Mouse (Mus musculus): ENCODE results near the gene Matn1. TPM values are rescaled to one million over a fixed set of nuclear protein-coding genes. Genes with fewer than 3 reads are reported as not detected.
A peak's percentile ranks its signal among the peaks of the same experiment; 100 is the strongest.

The Matn1 gene
- polyA plus RNA-seq, 1 experiment from 2014 or later: 0.88 TPM

DNA sequence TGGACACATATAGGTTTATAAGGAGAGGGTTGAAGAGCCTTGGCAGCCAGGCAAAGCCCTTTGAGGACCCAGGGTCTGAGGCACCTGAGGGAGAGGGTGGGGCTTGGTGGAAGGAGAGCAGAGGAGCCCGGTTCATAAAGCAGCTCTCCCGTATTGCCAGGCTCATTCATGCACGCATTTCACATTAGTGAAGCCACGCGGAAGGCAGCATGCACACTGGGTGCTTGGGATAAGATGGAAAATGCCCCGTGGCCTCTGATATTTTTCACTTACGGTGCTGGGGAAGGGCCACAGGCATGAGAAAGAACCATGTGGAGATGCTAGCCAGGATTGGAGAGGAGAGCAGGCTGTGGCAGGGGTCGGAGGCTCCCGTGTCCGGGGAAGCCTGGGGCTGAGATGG lies 13.0 kb downstream of the Matn1 start:
- Histone ChIP-seq H3K4me2 (replicated peaks) (no peak overlapping the region), H3K9me3 (no peaks in the 10 kb centered on the region), H3K27ac (replicated peaks) (no peak overlapping the region), H3K36me3 (no peaks in the 10 kb centered on the region), H3K4me3 (no peak overlapping the region), H3K4me1 (peaks cover 4% of the 10 kb centered on the region; the same call in 1 of the 2 replicates), H3K9ac (replicated peaks) (no peak overlapping the region), H3K27me3 (peaks cover 8% of the 10 kb centered on the region)
- ATAC-seq (ENCODE audit: low FRiP score, low read depth): no peak
- WGBS: 72% methylated on average over 10 of the region's 10 CpGs

DNA sequence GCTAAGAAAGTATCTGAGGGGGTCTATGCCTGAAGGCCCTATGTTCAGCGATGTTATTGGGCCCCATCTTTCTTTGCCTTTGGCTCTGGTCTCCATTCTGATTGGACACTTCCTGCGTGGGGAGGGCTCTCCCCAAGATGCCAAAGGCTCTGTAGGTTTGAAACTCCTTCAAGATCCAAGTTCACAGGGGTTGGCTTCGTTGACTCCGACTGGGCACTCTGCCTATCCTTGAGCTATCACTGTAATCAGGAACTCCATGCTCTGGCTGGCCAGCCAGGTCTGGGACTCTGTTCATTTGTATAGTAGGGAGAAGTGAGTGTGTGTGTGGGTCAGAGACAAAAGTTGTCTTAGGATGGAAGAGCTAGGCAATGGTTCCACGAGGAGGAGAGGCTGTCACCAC lies 14.6 kb downstream of the Matn1 start:
- no peak for ATAC-seq (ENCODE audit: low FRiP score, low read depth)
- no peak overlapping the region for H3K4me2 ChIP-seq (replicated peaks)
- H3K27ac ChIP-seq (replicated peaks): no peak overlapping the region
- no peak overlapping the region for H3K4me3 ChIP-seq
- H3K27me3 ChIP-seq: peaks cover 8% of the 10 kb centered on the region
- H3K36me3 ChIP-seq: no peaks in the 10 kb centered on the region
- no peaks in the 10 kb centered on the region for H3K9me3 ChIP-seq
- peaks cover 4% of the 10 kb centered on the region; the same call in 1 of the 2 replicates for H3K4me1 ChIP-seq
- no peak overlapping the region for H3K9ac ChIP-seq (replicated peaks)
- 69% methylated on average over 5 of the region's 5 CpGs for WGBS

GRCm38 (mm10) chr4:130959678-130960077 lies 15.5 kb downstream of the Matn1 start:
- H3K36me3 ChIP-seq: no peaks in the 10 kb centered on the region
- peaks cover 8% of the 10 kb centered on the region for H3K27me3 ChIP-seq
- no peak overlapping the region for H3K4me3 ChIP-seq
- H3K9me3 ChIP-seq: no peaks in the 10 kb centered on the region
- no peak overlapping the region for H3K4me2 ChIP-seq (replicated peaks)
- no peak overlapping the region for H3K9ac ChIP-seq (replicated peaks)
- H3K27ac ChIP-seq (replicated peaks): no peak overlapping the region
- H3K4me1 ChIP-seq: peaks cover 4% of the 10 kb centered on the region; the same call in 1 of the 2 replicates
- no peak for ATAC-seq (ENCODE audit: low FRiP score, low read depth)
- WGBS: 56% methylated on average over 6 of the region's 6 CpGs

- H3K4me2 ChIP-seq (replicated peaks): no peak overlapping the region
- H3K4me3 ChIP-seq: no peak overlapping the region
- peak; percentile 82 for ATAC-seq (ENCODE audit: low FRiP score, low read depth)
- no peaks in the 10 kb centered on the region for H3K36me3 ChIP-seq
- peaks cover 8% of the 10 kb centered on the region for H3K27me3 ChIP-seq
- H3K9ac ChIP-seq (replicated peaks): no peak overlapping the region
- H3K27ac ChIP-seq (replicated peaks): no peak overlapping the region
- WGBS: 33% methylated on average over 9 of the region's 9 CpGs
- no peaks in the 10 kb centered on the region for H3K9me3 ChIP-seq
- peaks cover 4% of the 10 kb centered on the region; the same call in 1 of the 2 replicates for H3K4me1 ChIP-seq
Measured at GRCm38 (mm10) chr4:130960118-130960734, 16.0 kb downstream of the Matn1 start.

- WGBS: 97% methylated on average over 1 of the region's 1 CpGs
- Histone ChIP-seq H3K27ac (replicated peaks) (no peak overlapping the region), H3K4me1 (peaks cover 9% of the 10 kb centered on the region), H3K9me3 (peaks cover 5% of the 10 kb centered on the region; the same call in 1 of the 2 replicates), H3K27me3 (peaks cover 10% of the 10 kb centered on the region; the same call in 1 of the 2 replicates), H3K4me3 (no peak overlapping the region), H3K36me3 (no peaks in the 10 kb centered on the region), H3K9ac (replicated peaks) (no peak overlapping the region), H3K4me2 (replicated peaks) (no peak overlapping the region)
- ATAC-seq (ENCODE audit: low FRiP score, low read depth): no peak
Measured at GRCm38 (mm10) chr4:130971278-130971677, 27.1 kb downstream of the Matn1 start.

DNA sequence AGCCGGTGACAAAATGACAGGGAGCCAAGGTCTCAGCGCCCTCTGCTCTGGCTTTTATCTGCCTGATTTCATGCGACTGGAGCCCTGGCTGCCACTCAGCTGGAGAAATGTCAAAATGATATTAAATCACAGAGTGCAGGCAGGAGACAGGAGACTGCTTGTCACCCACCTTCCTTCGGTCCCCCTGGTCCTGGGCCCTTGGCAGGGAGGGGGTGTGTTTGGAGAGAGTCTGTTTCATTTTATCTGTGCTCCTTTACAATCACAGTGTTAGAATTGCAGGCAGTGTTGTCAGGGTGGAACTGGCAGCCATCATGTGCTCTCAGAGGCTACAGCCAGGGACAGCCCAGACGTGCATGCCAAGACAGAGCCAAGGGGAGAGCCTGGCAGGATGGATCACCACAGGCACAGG lies 28.2 kb downstream of the Matn1 start:
- Histone ChIP-seq H3K4me3 (no peak overlapping the region), H3K9me3 (peaks cover 5% of the 10 kb centered on the region; the same call in 1 of the 2 replicates), H3K27me3 (peaks cover 1% of the 10 kb centered on the region; the same call in 1 of the 2 replicates), H3K4me2 (replicated peaks) (no peak overlapping the region), H3K4me1 (peaks cover 12% of the 10 kb centered on the region), H3K27ac (replicated peaks) (no peak overlapping the region; the same call in 1 of the 2 replicates), H3K9ac (replicated peaks) (no peak overlapping the region), H3K36me3 (no peaks in the 10 kb centered on the region)
- ATAC-seq (ENCODE audit: low FRiP score, low read depth): no peak
- 77% methylated on average over 5 of the region's 5 CpGs for WGBS

GRCm38 (mm10) chr4:130973332-130974263 lies 29.4 kb downstream of the Matn1 start:
- no peak overlapping the region for H3K9ac ChIP-seq (replicated peaks)
- H3K4me2 ChIP-seq (replicated peaks): no peak overlapping the region
- no peak for ATAC-seq (ENCODE audit: low FRiP score, low read depth)
- H3K9me3 ChIP-seq: peaks cover 5% of the 10 kb centered on the region; the same call in 1 of the 2 replicates
- no peaks in the 10 kb centered on the region for H3K36me3 ChIP-seq
- H3K4me3 ChIP-seq: no peak overlapping the region
- WGBS: 57% methylated on average over 19 of the region's 19 CpGs
- 0 out of 2 replicates have a peak, but pooled peaks cover 10% of the 10 kb centered on the region for H3K27me3 ChIP-seq
- H3K27ac ChIP-seq (replicated peaks): peak overlapping the region; percentile 15; the same call in 1 of the 2 replicates
- peaks cover 12% of the 10 kb centered on the region for H3K4me1 ChIP-seq

GRCm38 (mm10) chr4:130978981-130979380 lies 34.8 kb downstream of the Matn1 start:
- peaks cover 3% of the 10 kb centered on the region; the same call in 1 of the 2 replicates for H3K4me1 ChIP-seq
- H3K27ac ChIP-seq (replicated peaks): no peak overlapping the region
- WGBS: 77% methylated on average over 3 of the region's 3 CpGs
- ATAC-seq (ENCODE audit: low FRiP score, low read depth): no peak
- H3K9ac ChIP-seq (replicated peaks): no peak overlapping the region
- no peak overlapping the region for H3K4me2 ChIP-seq (replicated peaks)
- H3K4me3 ChIP-seq: no peak overlapping the region
- no peaks in the 10 kb centered on the region for H3K36me3 ChIP-seq
- H3K27me3 ChIP-seq: 0 out of 2 replicates have a peak, but pooled peaks cover 15% of the 10 kb centered on the region
- no peaks in the 10 kb centered on the region for H3K9me3 ChIP-seq

DNA sequence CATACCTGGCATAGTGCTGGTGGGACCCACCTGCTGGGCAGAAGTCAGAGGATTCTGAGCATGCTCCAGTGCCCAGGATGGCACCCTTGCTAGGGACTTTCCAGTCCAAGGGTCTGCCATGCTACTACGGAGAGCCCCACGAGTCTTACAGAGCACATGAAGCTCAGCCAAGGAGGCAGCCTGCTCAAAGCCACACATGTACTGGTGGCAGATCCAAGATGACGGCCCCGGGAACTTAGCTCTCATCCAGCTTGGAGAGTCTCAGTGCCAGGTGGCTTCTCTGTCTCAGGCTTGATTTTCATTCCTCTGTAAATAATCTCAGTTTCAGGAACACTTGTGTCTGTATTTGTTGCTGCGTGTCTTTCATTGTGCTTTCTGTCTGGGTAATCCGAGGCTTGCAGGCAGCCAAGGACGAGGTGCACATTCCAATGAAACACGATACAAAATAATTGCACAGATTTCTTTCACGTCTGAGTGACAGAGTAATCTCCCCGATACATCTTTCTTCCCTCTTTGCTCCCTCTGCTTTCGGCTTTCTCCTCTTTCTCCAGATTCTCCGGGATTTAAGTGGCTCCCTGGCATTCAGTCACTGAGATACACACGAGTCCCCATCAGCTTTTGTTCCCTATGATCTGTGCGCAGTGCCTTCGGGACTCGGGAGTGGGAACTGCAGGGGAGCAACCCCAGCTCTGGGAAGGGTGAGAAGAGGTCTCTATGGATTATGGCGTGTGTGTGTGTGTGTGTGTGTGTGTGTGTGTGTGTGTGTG lies 40.4 kb downstream of the Matn1 start:
- Histone ChIP-seq H3K36me3 (no peaks in the 10 kb centered on the region), H3K27me3 (0 out of 2 replicates have a peak, but pooled peaks cover 4% of the 10 kb centered on the region), H3K9me3 (no peaks in the 10 kb centered on the region), H3K27ac (replicated peaks) (0 out of 2 replicates have a peak overlapping the region, but pooled peaks have one; percentile 16), H3K4me2 (replicated peaks) (peak overlapping the region; percentile 21), H3K4me3 (no peak overlapping the region), H3K4me1 (peaks cover 8% of the 10 kb centered on the region; the same call in 1 of the 2 replicates), H3K9ac (replicated peaks) (peak overlapping the region; percentile 20; the same call in 1 of the 2 replicates)
- no peak for ATAC-seq (ENCODE audit: low FRiP score, low read depth)
- WGBS: 43% methylated on average over 17 of the region's 17 CpGs

DNA sequence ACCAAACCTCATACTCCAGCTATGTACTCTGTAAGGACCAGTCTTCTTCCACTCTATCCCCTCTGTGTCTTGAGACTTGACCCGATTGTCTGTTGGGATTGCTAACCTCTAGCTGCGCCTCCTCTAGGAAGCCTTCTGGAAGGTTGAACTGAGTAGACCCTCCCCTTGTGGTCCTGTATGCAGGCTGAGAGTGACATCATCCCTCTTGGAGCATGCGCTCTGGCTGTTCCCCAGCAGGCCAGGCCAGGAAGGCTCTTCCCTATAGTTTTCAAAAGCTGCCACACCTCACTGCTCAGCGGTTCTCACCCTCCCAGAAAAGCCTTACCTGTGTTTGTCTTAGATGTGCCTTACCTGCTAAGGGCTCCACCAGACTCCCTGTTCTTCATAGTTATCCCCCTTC lies 42.9 kb downstream of the Matn1 start:
- H3K27me3 ChIP-seq: no peaks in the 10 kb centered on the region
- H3K4me1 ChIP-seq: peaks cover 8% of the 10 kb centered on the region; the same call in 1 of the 2 replicates
- WGBS: 93% methylated on average over 4 of the region's 4 CpGs
- no peaks in the 10 kb centered on the region for H3K9me3 ChIP-seq
- H3K27ac ChIP-seq (replicated peaks): no peak overlapping the region
- H3K36me3 ChIP-seq: no peaks in the 10 kb centered on the region
- H3K4me2 ChIP-seq (replicated peaks): no peak overlapping the region
- ATAC-seq (ENCODE audit: low FRiP score, low read depth): no peak
- no peak overlapping the region for H3K4me3 ChIP-seq
- no peak overlapping the region for H3K9ac ChIP-seq (replicated peaks)

DNA sequence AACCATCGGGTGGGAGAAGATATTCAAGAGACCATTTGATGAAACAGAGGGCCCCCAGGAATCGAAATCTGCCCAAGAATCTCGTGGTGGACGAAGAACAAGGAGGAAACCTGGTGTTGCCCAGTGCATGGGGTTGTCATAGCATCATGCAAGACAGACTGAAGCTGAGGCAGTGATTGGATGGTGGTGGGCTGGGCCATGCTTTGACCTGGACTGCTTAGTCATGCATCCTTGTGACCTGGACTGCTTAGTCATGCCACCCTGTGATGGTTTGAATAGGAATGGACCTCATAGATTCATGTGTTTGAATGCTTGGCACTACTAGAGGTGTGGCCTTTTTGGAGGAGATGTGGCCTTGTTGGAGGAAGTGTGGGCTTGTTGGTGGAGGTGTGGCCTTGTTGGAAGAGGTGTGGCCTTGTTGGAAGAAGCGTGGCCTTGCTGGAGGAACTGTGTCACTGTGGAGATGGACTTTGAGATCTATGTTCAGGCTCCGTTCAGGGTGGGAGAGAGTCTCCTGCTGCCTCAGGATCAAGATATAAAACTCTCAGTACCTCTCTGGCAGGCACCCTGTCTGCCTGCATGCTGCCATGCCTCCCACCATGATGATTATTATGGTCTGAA lies 44.1 kb downstream of the Matn1 start:
- H3K4me2 ChIP-seq (replicated peaks): no peak overlapping the region
- no peaks in the 10 kb centered on the region for H3K27me3 ChIP-seq
- H3K9me3 ChIP-seq: no peaks in the 10 kb centered on the region
- H3K36me3 ChIP-seq: no peaks in the 10 kb centered on the region
- no peak overlapping the region for H3K4me3 ChIP-seq
- WGBS: 81% methylated on average over 6 of the region's 6 CpGs
- H3K9ac ChIP-seq (replicated peaks): no peak overlapping the region
- peaks cover 8% of the 10 kb centered on the region; the same call in 1 of the 2 replicates for H3K4me1 ChIP-seq
- H3K27ac ChIP-seq (replicated peaks): no peak overlapping the region
- ATAC-seq (ENCODE audit: low FRiP score, low read depth): no peak
